Mouse (Mus musculus) heart, embryonic 12.5 days (tissue): ENCODE measurements around the gene Pqlc2. TPM values are rescaled to one million over a fixed set of nuclear protein-coding genes. Genes with fewer than 3 reads are reported as not detected.
A peak's percentile ranks its signal among the peaks of the same experiment; 100 is the strongest.

Source experiments
- ATAC-seq: fragments of 200-750 bp; cut with Nextera tagmentation; 2 replicates; pipeline ENCODE4 v1.8.0; 2017; ENCODE audit warnings: moderate TSS enrichment, moderate library complexity; ENCODE audit not compliant: insufficient number of reproducible peaks, low FRiP score
- H3K27ac ChIP-seq: fragments of 300-500 bp; sonication (generic); 2 replicates; pipeline ENCODE4 v1.5.1; 2016; ENCODE audit warnings: mild to moderate bottlenecking, moderate library complexity; ENCODE audit not compliant: poor library complexity, severe bottlenecking
- H3K27me3 ChIP-seq: fragments of 300-500 bp; sonication (generic); replicated peaks from 2 replicates; pipeline ENCODE4 v1.6.1; 2016; ENCODE audit warnings: mild to moderate bottlenecking, moderate library complexity
- H3K36me3 ChIP-seq: fragments of 300-500 bp; sonication (generic); 2 replicates; pipeline ENCODE4 v1.6.1; 2016; ENCODE audit warnings: mild to moderate bottlenecking, moderate library complexity
- H3K4me1 ChIP-seq: fragments of 300-500 bp; sonication (generic); replicated peaks from 2 replicates; pipeline ENCODE4 v1.6.1; 2016; ENCODE audit warnings: mild to moderate bottlenecking
- H3K4me2 ChIP-seq: fragments of 300-500 bp; sonication (generic); 2 replicates; pipeline ENCODE4 v1.6.1; 2016; ENCODE audit warnings: mild to moderate bottlenecking, moderate library complexity
- H3K4me3 ChIP-seq: fragments of 300-500 bp; sonication (generic); 2 replicates; pipeline ENCODE4 v1.5.1; 2016; ENCODE audit warnings: mild to moderate bottlenecking
- H3K9ac ChIP-seq: fragments of 300-500 bp; sonication (generic); 2 replicates; pipeline ENCODE4 v1.6.1; 2016; ENCODE audit warnings: mild to moderate bottlenecking, moderate library complexity
- H3K9me3 ChIP-seq: fragments of 300-500 bp; sonication (generic); replicated peaks from 2 replicates; pipeline ENCODE4 v1.6.1; 2016; ENCODE audit warnings: mild to moderate bottlenecking, moderate library complexity
- WGBS: fragments of 180-500 bp; shearing (Covaris S2); methylation state at CpG from one replicate; pipeline ENCODE4 v1.1.7; 2016; 5-methylcytosine and 5-hydroxymethylcytosine counted together
- polyA plus RNA-seq: library from polyadenylated mRNA; unstranded; fragments of >200 nt; fragmentation: Nextera tagmentation; extraction: Ambion mirVana; gene quantifications from 2 replicates; pipeline ENCODE4 v1.2.1, GENCODE M21; 2016

Gene Pqlc2
- polyA plus RNA-seq, 1 experiment from 2014 or later = 10.6 TPM

- Histone ChIP-seq H3K9me3 (no peaks in the 10 kb centered on the region), H3K4me1 (peaks cover 30% of the 10 kb centered on the region), H3K27ac (no peak overlapping the region), H3K4me2 (no peak overlapping the region), H3K9ac (no peak overlapping the region), H3K4me3 (no peak overlapping the region), H3K27me3 (no peaks in the 10 kb centered on the region), H3K36me3 (peaks cover 70% of the 10 kb centered on the region)
- 92% methylated on average over 16 of the region's 16 CpGs for WGBS
- no peak for ATAC-seq
Observed at GRCm38 (mm10) chr4:139281791-139282345, 28.6 kb downstream of the Pqlc2 start.

GRCm38 (mm10) chr4:139280530-139280929 lies 30.0 kb downstream of the Pqlc2 start:
- Histone ChIP-seq H3K4me3 (no peak overlapping the region), H3K9ac (no peak overlapping the region), H3K4me2 (no peak overlapping the region), H3K36me3 (peaks cover 65% of the 10 kb centered on the region), H3K4me1 (peaks cover 22% of the 10 kb centered on the region), H3K27me3 (no peaks in the 10 kb centered on the region), H3K27ac (no peak overlapping the region), H3K9me3 (no peaks in the 10 kb centered on the region)
- ATAC-seq = no peak
- 94% methylated on average over 12 of the region's 12 CpGs for WGBS

- Histone ChIP-seq H3K4me2 (no peak overlapping the region), H3K9me3 (no peaks in the 10 kb centered on the region), H3K27ac (no peak overlapping the region), H3K27me3 (no peaks in the 10 kb centered on the region), H3K9ac (no peak overlapping the region), H3K4me1 (peaks cover 22% of the 10 kb centered on the region), H3K4me3 (no peak overlapping the region), H3K36me3 (peaks cover 44% of the 10 kb centered on the region)
- 91% methylated on average over 7 of the region's 7 CpGs for WGBS
- no peak for ATAC-seq
Observed at GRCm38 (mm10) chr4:139276411-139276810, 34.1 kb downstream of the Pqlc2 start.

GRCm38 (mm10) chr4:139274573-139274972 lies 35.9 kb downstream of the Pqlc2 start:
- ATAC-seq = no peak
- H3K9me3 ChIP-seq = no peaks in the 10 kb centered on the region
- no peak overlapping the region for H3K4me3 ChIP-seq
- H3K9ac ChIP-seq = no peak overlapping the region
- H3K4me1 ChIP-seq = peaks cover 30% of the 10 kb centered on the region
- H3K4me2 ChIP-seq = no peak overlapping the region
- H3K27ac ChIP-seq = no peak overlapping the region
- H3K36me3 ChIP-seq = peaks cover 31% of the 10 kb centered on the region
- no peaks in the 10 kb centered on the region for H3K27me3 ChIP-seq
- 88% methylated on average over 7 of the region's 7 CpGs for WGBS

- no peak overlapping the region for H3K4me2 ChIP-seq
- H3K9me3 ChIP-seq = no peaks in the 10 kb centered on the region
- no peak overlapping the region for H3K4me3 ChIP-seq
- no peak overlapping the region for H3K9ac ChIP-seq
- no peak for ATAC-seq
- 86% methylated on average over 10 of the region's 10 CpGs for WGBS
- no peak overlapping the region for H3K27ac ChIP-seq
- peaks cover 45% of the 10 kb centered on the region for H3K36me3 ChIP-seq
- peaks cover 30% of the 10 kb centered on the region for H3K4me1 ChIP-seq
- H3K27me3 ChIP-seq = no peaks in the 10 kb centered on the region
Observed at GRCm38 (mm10) chr4:139272951-139273680, 37.4 kb downstream of the Pqlc2 start.

- H3K27ac ChIP-seq = no peak overlapping the region
- no peak overlapping the region for H3K4me3 ChIP-seq
- H3K27me3 ChIP-seq = no peaks in the 10 kb centered on the region
- H3K36me3 ChIP-seq = peaks cover 42% of the 10 kb centered on the region
- H3K9me3 ChIP-seq = no peaks in the 10 kb centered on the region
- 87% methylated on average over 9 of the region's 9 CpGs for WGBS
- peaks cover 27% of the 10 kb centered on the region for H3K4me1 ChIP-seq
- no peak for ATAC-seq
- H3K4me2 ChIP-seq = no peak overlapping the region
- no peak overlapping the region for H3K9ac ChIP-seq
Observed at GRCm38 (mm10) chr4:139271562-139271961, 38.9 kb downstream of the Pqlc2 start.

- Histone ChIP-seq H3K36me3 (peaks cover 47% of the 10 kb centered on the region), H3K27me3 (no peaks in the 10 kb centered on the region), H3K4me1 (peaks cover 23% of the 10 kb centered on the region), H3K4me2 (no peak overlapping the region), H3K27ac (no peak overlapping the region), H3K9me3 (no peaks in the 10 kb centered on the region), H3K4me3 (no peak overlapping the region), H3K9ac (no peak overlapping the region)
- WGBS = 95% methylated on average over 3 of the region's 3 CpGs
- ATAC-seq = no peak
Observed at GRCm38 (mm10) chr4:139270168-139270567, 40.3 kb downstream of the Pqlc2 start.

- peaks cover 23% of the 10 kb centered on the region for H3K4me1 ChIP-seq
- 97% methylated on average over 1 of the region's 1 CpGs for WGBS
- no peaks in the 10 kb centered on the region for H3K27me3 ChIP-seq
- H3K36me3 ChIP-seq = peaks cover 52% of the 10 kb centered on the region
- no peaks in the 10 kb centered on the region for H3K9me3 ChIP-seq
- no peak overlapping the region for H3K4me2 ChIP-seq
- no peak for ATAC-seq
- H3K4me3 ChIP-seq = no peak overlapping the region
- no peak overlapping the region for H3K27ac ChIP-seq
- no peak overlapping the region for H3K9ac ChIP-seq
Observed at GRCm38 (mm10) chr4:139268242-139268641, 42.3 kb downstream of the Pqlc2 start.

GRCm38 (mm10) chr4:139267335-139267734 lies 43.2 kb downstream of the Pqlc2 start:
- H3K9ac ChIP-seq = 0 out of 2 replicates have a peak overlapping the region, but pooled peaks have one; percentile 2
- H3K27ac ChIP-seq = no peak overlapping the region
- H3K4me2 ChIP-seq = no peak overlapping the region
- H3K4me3 ChIP-seq = no peak overlapping the region
- no peaks in the 10 kb centered on the region for H3K27me3 ChIP-seq
- H3K36me3 ChIP-seq = peaks cover 61% of the 10 kb centered on the region
- H3K9me3 ChIP-seq = no peaks in the 10 kb centered on the region
- WGBS = 63% methylated on average over 3 of the region's 3 CpGs
- peaks cover 23% of the 10 kb centered on the region for H3K4me1 ChIP-seq
- no peak for ATAC-seq

GRCm38 (mm10) chr4:139266500-139266865 lies 44.0 kb downstream of the Pqlc2 start:
- WGBS = 76% methylated on average over 7 of the region's 7 CpGs
- Histone ChIP-seq H3K4me1 (peaks cover 15% of the 10 kb centered on the region; the same call in 1 of the 2 replicates), H3K36me3 (peaks cover 69% of the 10 kb centered on the region), H3K27ac (no peak overlapping the region), H3K9ac (no peak overlapping the region), H3K27me3 (no peaks in the 10 kb centered on the region), H3K4me3 (no peak overlapping the region), H3K9me3 (no peaks in the 10 kb centered on the region), H3K4me2 (no peak overlapping the region)
- no peak for ATAC-seq

- WGBS = 83% methylated on average over 13 of the region's 13 CpGs
- no peak overlapping the region for H3K4me2 ChIP-seq
- no peak overlapping the region for H3K4me3 ChIP-seq
- no peaks in the 10 kb centered on the region for H3K27me3 ChIP-seq
- H3K27ac ChIP-seq = no peak overlapping the region
- H3K9me3 ChIP-seq = no peaks in the 10 kb centered on the region
- H3K4me1 ChIP-seq = peaks cover 10% of the 10 kb centered on the region; the same call in 1 of the 2 replicates
- peaks cover 73% of the 10 kb centered on the region for H3K36me3 ChIP-seq
- no peak for ATAC-seq
- H3K9ac ChIP-seq = no peak overlapping the region
Observed at GRCm38 (mm10) chr4:139265783-139266499, 44.6 kb downstream of the Pqlc2 start.
